7 mouse cellular contexts compared by ENCODE assay signal in the genomic region with DNA sequence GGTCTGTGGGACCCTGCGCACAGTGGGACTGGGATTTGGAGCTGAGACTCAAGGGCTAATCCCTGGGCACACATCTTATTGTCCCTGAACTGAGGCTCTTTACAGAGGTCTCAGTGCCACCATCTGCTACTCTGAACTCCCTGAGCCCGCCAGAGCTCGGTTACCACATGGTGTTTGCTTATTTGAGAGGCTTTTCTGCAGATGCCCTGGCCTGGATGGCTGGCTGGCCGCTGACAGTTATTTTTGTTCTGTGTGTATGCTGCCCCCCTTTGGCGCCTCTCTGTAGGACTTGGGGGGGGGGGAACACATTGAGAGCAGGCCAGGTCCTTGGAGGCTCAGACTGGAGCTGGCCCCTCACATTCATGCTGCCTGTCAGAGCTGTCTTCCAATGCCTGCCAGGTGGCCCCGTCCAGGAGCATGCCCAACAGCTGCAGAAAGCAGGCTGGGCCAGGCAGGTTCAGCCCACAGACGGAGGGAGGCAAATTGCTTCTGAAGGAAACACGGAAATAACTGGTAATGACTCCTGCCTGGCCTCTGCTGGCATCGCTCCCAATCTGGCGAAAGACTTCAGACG. TPM values are rescaled to one million over a fixed set of nuclear protein-coding genes. Genes with fewer than 3 reads are reported as not detected.
DNase-seq lines count a peak whose midpoint lies in the region; ATAC-seq and TF ChIP-seq lines count a peak whose summit lies in the region.

No protein-coding gene starts in this region.

- no peak overlapping the region for H3K4me3 ChIP-seq in embryonic facial prominence, embryonic 11.5 days (ENCODE audit: low read depth, low read length)
- H3K4me3 ChIP-seq in hindbrain, postnatal 0 days (ENCODE audit: low read length), result no peak overlapping the region
- H3K4me3 ChIP-seq in stomach, postnatal 0 days (ENCODE audit: low read depth, low read length), result no peak overlapping the region

- no peaks in the 10 kb centered on the region for H3K4me1 ChIP-seq in embryonic facial prominence, embryonic 11.5 days (ENCODE audit: control insufficient read depth, insufficient read depth, low read length)
- no peaks in the 10 kb centered on the region for H3K4me1 ChIP-seq in hindbrain, postnatal 0 days (ENCODE audit: insufficient read depth, low read length)
- H3K4me1 ChIP-seq in stomach, postnatal 0 days (replicated peaks; ENCODE audit: control insufficient read depth, insufficient read depth), result no peaks in the 10 kb centered on the region; the same call in 1 of the 2 replicates

- DNase-seq in thymus, postnatal 0 days (ENCODE audit: low spot score), result peak; percentile 16
- DNase-seq in thymus, postnatal 25 days, result no peak
- DNase-seq in embryonic facial prominence, embryonic 11.5 days (ENCODE audit: low spot score), result peak; percentile 79
- peak; percentile 77 for DNase-seq in hindbrain, postnatal 0 days (ENCODE audit: low spot score)
- peak; percentile 41 for DNase-seq in lung, postnatal 14 days
- peak; percentile 86 for DNase-seq in stomach, postnatal 0 days (ENCODE audit: low spot score)
- no peak for DNase-seq in frontal cortex, postnatal 36 days (ENCODE audit: low spot score in 2 of 2)

- no peaks in the 10 kb centered on the region for H3K9me3 ChIP-seq in embryonic facial prominence, embryonic 11.5 days (replicated peaks; ENCODE audit: control insufficient read depth, low read length)
- no peaks in the 10 kb centered on the region for H3K9me3 ChIP-seq in hindbrain, postnatal 0 days (ENCODE audit: low read length)
- H3K9me3 ChIP-seq in stomach, postnatal 0 days (ENCODE audit: control insufficient read depth, low read length), result no peaks in the 10 kb centered on the region

- H3K27ac ChIP-seq in embryonic facial prominence, embryonic 11.5 days (replicated peaks; ENCODE audit: low read depth, low read length), result no peak overlapping the region
- H3K27ac ChIP-seq in hindbrain, postnatal 0 days, result no peak overlapping the region
- 0 out of 2 replicates have a peak overlapping the region, but pooled peaks have one; percentile 30 for H3K27ac ChIP-seq in stomach, postnatal 0 days (replicated peaks)

- no peaks in the 10 kb centered on the region; the same call in 1 of the 2 replicates for H3K27me3 ChIP-seq in embryonic facial prominence, embryonic 11.5 days (ENCODE audit: control insufficient read depth, insufficient read depth, low read length)
- no peaks in the 10 kb centered on the region for H3K27me3 ChIP-seq in hindbrain, postnatal 0 days (ENCODE audit: insufficient read depth, low read length)
- no peaks in the 10 kb centered on the region for H3K27me3 ChIP-seq in stomach, postnatal 0 days (ENCODE audit: control insufficient read depth, insufficient read depth, low read length)

- peak; percentile 59 for TF ChIP-seq CTCF in hindbrain, postnatal 0 days (IDR thresholded peaks at IDR 0.05; ENCODE audit: low read depth)
- peak; percentile 63 for TF ChIP-seq CTCF in stomach, postnatal 0 days (IDR thresholded peaks at IDR 0.05; ENCODE audit: low read depth)

- no peaks in the 10 kb centered on the region for H3K36me3 ChIP-seq in embryonic facial prominence, embryonic 11.5 days (replicated peaks; ENCODE audit: control insufficient read depth, insufficient read depth, low read depth, low read length)
- H3K36me3 ChIP-seq in hindbrain, postnatal 0 days (ENCODE audit: insufficient read depth, low read length), result no peaks in the 10 kb centered on the region
- H3K36me3 ChIP-seq in stomach, postnatal 0 days (ENCODE audit: control insufficient read depth, insufficient read depth, low read length), result no peaks in the 10 kb centered on the region

- no peak overlapping the region for H3K4me2 ChIP-seq in embryonic facial prominence, embryonic 11.5 days (ENCODE audit: low read depth, low read length)
- H3K4me2 ChIP-seq in hindbrain, postnatal 0 days (ENCODE audit: low read depth, low read length), result no peak overlapping the region
- H3K4me2 ChIP-seq in stomach, postnatal 0 days (replicated peaks; ENCODE audit: low read depth), result no peak overlapping the region

- ATAC-seq in embryonic facial prominence, embryonic 11.5 days (replicated peaks; ENCODE audit: insufficient number of reproducible peaks, low FRiP score, low TSS enrichment, low read depth), result peak; percentile 82; the same call in 1 of the 2 replicates
- peak; percentile 87 for ATAC-seq in hindbrain, postnatal 0 days
- ATAC-seq in stomach, postnatal 0 days (ENCODE audit: low FRiP score, low TSS enrichment), result peak; percentile 89

- H3K9ac ChIP-seq in embryonic facial prominence, embryonic 11.5 days (replicated peaks; ENCODE audit: low read length), result no peak overlapping the region
- no peak overlapping the region for H3K9ac ChIP-seq in hindbrain, postnatal 0 days (replicated peaks; ENCODE audit: low read length)
- H3K9ac ChIP-seq in stomach, postnatal 0 days (ENCODE audit: low read length), result no peak overlapping the region

- WGBS in embryonic facial prominence, embryonic 11.5 days, result 19% methylated on average over 11 of the region's 11 CpGs
- 15% methylated on average over 11 of the region's 11 CpGs for WGBS in hindbrain, postnatal 0 days
- WGBS in stomach, postnatal 0 days, result 10% methylated on average over 11 of the region's 11 CpGs

- TF ChIP-seq EP300 in stomach, postnatal 0 days (optimal IDR thresholded peaks at IDR 0.05), result no peak

RNA-seq across cellular contexts. Expression of a gene that starts 19.9 kb away (rescaled TPM):
- 171 and 176 TPM in 2 replicates for polyA plus RNA-seq in thymus, postnatal 0 days (2015; fragmentation: Nextera tagmentation; extraction: Ambion mirVana)
- 69.5 and 79.5 TPM in 2 replicates for polyA plus RNA-seq in embryonic facial prominence, embryonic 11.5 days (2014; fragmentation: Nextera tagmentation; extraction: Ambion mirVana)
- 19.2 and 35.0 TPM in 2 replicates for total RNA-seq in hindbrain, postnatal 0 days (2014; rRNA removed)
- 70.7 and 80.4 TPM in 2 replicates for polyA plus RNA-seq in hindbrain, postnatal 0 days (2015; fragmentation: Nextera tagmentation; extraction: Ambion mirVana)
- 74.1 and 77.9 TPM in 2 replicates for polyA plus RNA-seq in stomach, postnatal 0 days (2015; fragmentation: Nextera tagmentation; extraction: Ambion mirVana)

RNA-seq across cellular contexts. Expression of a gene that starts 27.2 kb away (rescaled TPM):
- polyA plus RNA-seq in thymus, postnatal 0 days (2015; fragmentation: Nextera tagmentation; extraction: Ambion mirVana), result 822 and 855 TPM in 2 replicates
- 351 and 368 TPM in 2 replicates for polyA plus RNA-seq in embryonic facial prominence, embryonic 11.5 days (2014; fragmentation: Nextera tagmentation; extraction: Ambion mirVana)
- total RNA-seq in hindbrain, postnatal 0 days (2014; rRNA removed), result 70.0 and 112 TPM in 2 replicates
- polyA plus RNA-seq in hindbrain, postnatal 0 days (2015; fragmentation: Nextera tagmentation; extraction: Ambion mirVana), result 256 and 295 TPM in 2 replicates
- 278 and 283 TPM in 2 replicates for polyA plus RNA-seq in stomach, postnatal 0 days (2015; fragmentation: Nextera tagmentation; extraction: Ambion mirVana)

RNA-seq across cellular contexts. Expression of a gene that starts 35.8 kb away (rescaled TPM):
- polyA plus RNA-seq in thymus, postnatal 0 days (2015; fragmentation: Nextera tagmentation; extraction: Ambion mirVana), result 247 and 304 TPM in 2 replicates
- polyA plus RNA-seq in embryonic facial prominence, embryonic 11.5 days (2014; fragmentation: Nextera tagmentation; extraction: Ambion mirVana), result 148 and 151 TPM in 2 replicates
- 149 and 166 TPM in 2 replicates for total RNA-seq in hindbrain, postnatal 0 days (2014; rRNA removed)
- 231 and 239 TPM in 2 replicates for polyA plus RNA-seq in hindbrain, postnatal 0 days (2015; fragmentation: Nextera tagmentation; extraction: Ambion mirVana)
- 187 and 193 TPM in 2 replicates for polyA plus RNA-seq in stomach, postnatal 0 days (2015; fragmentation: Nextera tagmentation; extraction: Ambion mirVana)

Comparison
In these comparisons a context has a peak if more than half of its experiments do, and no peak if none do; other contexts are left out.
1. DNase-seq: peak in thymus, postnatal 0 days (single experiment), embryonic facial prominence, embryonic 11.5 days (single experiment), hindbrain, postnatal 0 days (single experiment), lung, postnatal 14 days (single experiment) and stomach, postnatal 0 days (single experiment); none in thymus, postnatal 25 days (single experiment) and frontal cortex, postnatal 36 days (0 of 2).
2. Peak in every context shown above with its lines, with median percentiles within 50 percentile points of each other: ATAC-seq.